Mouse (Mus musculus) kidney, postnatal 25 days (tissue): ENCODE measurements at regions not wholly inside any gene's neighbourhood (a gene's known extent, or its start where the extent isn't known, plus 50 kb on each side); places are given as distances from the start of the nearest gene placed in this dataset.
A peak's percentile ranks its signal among the peaks of the same experiment; 100 is the strongest.

ENCODE experiments used
- DNase-seq, 2 experiments: peaks; one replicate each; pipeline ENCODE4 v3.0.0; 2021; ENCODE audit warnings: mixed read lengths in 2 of 2

DNA sequence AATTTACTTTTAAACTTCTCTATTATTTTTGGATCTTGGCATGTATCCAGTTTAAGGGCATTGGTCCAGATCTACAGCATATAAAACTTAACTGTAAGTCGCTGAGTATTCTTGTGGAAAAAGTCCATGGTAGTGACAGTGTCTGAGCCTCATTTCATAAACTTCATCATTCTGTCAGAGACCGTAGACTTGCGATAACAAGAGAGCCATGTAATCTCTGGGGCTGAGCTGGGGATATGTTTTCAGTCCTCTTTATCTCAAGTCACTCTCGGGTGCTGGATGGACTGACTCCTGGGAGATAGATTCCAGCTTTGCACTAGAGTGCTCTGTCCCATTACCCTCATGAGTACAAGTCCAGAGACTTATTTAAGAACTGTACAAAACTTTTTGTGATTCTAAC lies 362.0 kb downstream of the Fat4 start:
- DNase-seq = no peak

DNA sequence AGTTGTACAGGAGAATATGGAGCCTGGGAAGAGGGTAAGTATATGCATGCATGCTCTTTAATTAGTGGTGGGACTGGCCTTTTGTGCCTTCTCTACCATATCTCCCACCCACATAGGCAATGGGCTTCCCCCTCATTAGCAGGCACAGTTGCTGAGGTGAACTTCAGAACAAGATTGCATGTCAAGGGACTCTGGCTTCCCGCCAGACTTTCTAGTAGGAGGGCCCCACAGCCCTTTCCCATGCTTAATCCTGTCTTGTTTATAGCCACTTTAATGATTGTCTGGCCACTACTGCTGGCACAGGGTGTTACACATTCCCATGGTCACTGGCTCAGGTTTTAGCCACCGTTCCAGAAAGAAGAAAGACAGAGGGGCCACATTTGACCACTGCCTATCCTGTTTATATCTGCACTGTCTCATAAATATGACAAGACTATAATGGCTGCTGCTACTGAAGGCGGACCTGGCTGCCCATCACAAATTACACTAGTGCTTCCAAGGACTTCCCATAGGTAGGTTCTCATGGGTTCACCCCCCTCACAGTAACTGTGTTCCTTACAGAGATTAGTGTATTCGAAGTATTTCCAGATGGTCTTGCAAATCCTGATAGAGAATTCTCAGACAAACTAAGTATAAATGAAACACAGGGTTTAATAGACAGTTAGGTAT lies 362.6 kb downstream of the Fat4 start:
- DNase-seq = peak in 1 of 2 experiments; percentile 11

DNA sequence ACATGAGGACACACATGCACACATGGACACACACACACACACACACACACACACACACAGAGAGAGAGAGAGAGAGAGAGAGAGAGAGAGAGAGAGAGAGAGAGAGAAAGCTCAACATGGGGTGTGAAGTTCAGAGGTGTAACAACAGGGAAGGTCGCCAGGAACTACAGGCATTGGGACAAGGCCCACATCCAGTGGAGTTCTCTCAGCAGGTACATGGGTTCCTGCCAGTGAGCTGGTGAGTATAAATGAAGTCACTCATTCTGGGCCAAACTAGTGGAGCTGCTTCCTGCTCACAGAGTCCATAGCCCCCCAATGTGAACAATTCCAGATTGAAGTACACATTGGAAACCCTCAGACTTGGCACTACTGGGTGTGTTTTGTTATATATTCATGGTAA lies 366.3 kb downstream of the Fat4 start:
- no peak for DNase-seq

DNA sequence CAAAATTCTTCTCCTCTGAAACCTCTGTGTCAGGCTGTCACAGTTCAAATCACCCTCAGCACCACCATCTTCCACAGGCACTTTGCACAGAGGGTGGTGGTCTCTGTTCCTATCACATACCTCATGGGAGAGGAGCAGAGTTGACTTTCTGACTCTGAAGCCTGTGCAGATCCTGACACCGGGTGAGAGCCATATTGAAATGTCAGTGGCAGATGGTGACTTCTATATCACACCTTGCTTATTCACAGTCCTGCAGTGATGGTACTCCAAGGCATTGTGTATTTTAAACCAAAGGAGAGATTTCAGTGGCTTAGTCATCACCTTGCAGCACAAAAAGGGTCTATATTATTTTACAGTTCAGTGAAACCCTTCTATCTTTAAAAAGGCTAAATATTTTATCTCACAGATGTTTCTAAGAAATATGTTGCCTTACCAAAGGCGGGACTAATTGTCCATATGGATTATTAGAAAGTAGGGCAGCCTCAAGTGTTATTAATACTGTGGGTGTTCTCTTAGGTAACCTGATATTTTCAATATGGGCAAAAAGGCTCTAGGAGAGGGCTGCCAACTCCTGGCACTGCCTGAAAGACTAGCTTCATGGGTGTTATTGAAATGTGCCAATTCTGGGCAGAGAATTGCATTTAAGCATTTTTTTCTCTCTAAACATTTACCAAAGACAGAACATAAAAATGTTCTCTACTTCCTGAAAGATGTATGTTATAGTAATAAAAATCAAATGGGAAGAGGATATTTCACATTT lies 378.1 kb downstream of the Fat4 start:
- no peak for DNase-seq

GRCm38 (mm10) chr3:39265606-39266005 lies 378.9 kb downstream of the Fat4 start:
- DNase-seq = no peak

GRCm38 (mm10) chr3:39269388-39269787 lies 382.6 kb downstream of the Fat4 start:
- DNase-seq = no peak

DNA sequence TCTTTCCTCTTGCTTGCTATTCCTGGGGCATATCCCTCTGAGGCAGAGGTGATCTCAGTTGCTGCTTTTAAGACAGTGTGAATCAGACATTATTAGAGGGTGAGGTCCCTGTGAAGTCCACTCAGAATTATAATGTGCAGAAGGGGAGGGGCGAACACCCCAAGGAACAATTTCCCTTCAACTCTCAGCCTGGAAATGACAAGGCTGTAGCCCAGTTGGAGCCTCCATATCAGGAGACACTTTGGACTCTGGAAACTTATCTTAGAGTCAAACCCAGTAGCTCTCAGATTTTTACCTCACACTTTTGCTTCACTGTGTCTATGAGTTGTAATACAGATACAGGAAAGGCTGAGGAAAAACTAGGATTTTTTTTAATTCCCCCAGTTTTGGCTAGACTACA lies 385.9 kb downstream of the Fat4 start:
- no peak for DNase-seq

DNA sequence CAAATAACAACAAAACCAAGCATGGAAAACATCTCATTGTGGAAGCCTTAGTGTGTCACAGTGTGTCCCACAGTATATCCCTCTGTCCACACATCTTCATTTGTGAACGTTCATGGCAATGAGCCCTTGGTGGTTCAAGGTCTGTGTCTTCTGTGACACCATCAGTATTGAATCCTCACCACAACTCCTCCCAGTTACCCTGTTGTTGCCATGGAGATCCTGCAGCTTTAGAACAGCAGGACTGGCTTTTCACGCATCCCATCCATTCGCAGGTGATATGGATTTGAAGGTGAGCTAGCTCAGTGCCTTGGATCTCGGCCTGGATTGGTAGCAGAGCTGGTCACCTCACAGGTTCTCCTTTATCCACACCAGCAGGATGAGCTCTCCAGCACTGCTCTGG lies 390.2 kb downstream of the Fat4 start:
- DNase-seq = no peak

DNA sequence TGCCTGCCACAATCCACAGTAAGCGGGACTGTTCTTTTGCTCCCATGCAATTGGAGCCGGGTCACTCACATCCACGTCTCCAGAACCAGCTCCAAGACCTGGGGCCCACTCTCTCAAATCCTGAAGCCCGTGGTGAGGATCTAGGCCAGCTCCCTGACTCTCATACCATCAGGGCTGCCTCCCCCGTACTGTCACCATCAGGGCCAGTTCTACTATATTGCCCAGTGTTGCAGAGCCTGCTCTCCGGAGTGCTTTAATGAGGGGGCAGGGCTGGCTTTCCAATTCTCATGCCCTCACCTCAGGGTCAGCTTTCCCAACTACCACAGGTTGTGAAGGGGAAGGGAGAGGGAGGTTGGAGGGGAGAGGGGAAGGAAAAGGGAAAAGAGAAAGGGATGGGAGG lies 390.6 kb downstream of the Fat4 start:
- DNase-seq = peak in 1 of 2 experiments; percentile 19

- DNase-seq = no peak
These were observed 408.5 kb downstream of the Fat4 start for GRCm38 (mm10) chr3:39295255-39295654.

DNA sequence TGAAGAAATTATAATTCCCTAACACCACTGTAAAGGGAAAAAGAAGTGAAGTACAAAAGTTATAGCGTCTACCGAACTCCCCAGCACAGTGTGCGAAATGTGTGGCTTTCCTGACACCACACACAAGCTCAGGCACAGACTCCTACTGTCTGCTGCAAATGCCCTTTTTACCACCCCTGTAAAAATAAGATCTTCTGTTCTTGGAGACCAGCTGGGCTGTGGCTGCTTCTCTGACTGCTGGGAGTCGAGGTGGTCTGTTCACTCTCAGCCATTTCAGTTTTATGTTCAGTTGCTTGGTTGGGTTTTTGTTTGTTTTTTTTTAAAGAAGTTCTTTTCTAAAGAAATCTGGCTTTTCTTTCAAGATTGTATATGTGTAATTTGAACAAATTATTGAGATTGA lies 409.5 kb downstream of the Fat4 start:
- no peak for DNase-seq

DNA sequence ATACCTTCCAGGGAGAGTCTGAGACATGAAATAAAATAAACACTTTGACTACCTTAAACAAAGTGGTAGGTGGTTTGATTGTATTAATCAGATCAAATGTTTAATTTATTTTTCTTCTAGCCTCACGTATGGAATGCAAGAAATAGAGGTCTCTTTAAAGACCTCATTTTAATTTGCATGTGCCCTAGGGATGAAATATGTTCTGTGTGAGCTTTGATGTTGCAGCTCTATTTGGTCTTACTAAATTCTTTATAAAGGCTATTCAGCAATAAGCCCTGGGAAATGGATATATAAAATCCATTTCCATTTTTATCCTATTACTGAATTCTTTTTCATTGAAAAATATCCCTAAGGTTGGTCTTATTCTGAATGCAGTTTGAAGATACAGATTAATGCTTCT lies 422.7 kb downstream of the Fat4 start:
- DNase-seq = no peak

DNA sequence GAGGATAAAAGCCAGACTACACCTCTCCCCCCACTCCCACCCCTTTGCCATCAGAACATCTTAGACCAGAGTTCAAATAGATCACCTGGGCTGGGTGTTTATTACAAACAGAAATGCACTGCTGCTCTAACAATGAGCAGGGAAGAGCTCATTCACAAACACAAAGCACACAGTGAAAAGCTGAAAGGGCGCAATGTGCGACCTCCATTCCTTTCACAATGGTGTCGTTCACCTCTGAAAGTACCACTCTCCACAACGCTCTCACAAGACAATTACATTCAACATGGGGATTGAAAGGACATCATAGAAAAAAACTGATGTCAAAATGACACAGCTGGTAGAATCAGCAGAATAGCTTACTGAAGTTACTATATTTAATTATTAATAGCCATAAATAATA lies 426.8 kb downstream of the Fat4 start:
- DNase-seq = no peak

DNA sequence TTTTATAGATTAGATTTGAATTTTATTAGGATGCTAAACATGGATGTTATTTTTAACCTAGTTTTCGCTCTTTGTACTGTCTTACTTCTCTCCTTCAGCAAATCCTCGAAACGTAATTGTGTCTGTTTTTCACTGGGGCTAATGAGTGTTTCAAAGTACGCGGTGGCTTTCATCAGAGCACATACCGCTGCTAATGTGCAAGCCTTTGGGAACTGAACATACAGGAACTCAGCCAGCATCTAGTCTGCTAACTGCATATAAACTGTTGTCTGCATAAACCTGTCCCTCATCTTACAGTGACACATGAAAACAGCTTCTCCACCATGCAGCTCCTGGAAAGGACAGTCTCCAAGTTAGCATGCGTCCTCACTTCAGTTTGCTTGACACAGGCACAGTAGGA lies 434.1 kb downstream of the Fat4 start:
- DNase-seq = no peak

DNA sequence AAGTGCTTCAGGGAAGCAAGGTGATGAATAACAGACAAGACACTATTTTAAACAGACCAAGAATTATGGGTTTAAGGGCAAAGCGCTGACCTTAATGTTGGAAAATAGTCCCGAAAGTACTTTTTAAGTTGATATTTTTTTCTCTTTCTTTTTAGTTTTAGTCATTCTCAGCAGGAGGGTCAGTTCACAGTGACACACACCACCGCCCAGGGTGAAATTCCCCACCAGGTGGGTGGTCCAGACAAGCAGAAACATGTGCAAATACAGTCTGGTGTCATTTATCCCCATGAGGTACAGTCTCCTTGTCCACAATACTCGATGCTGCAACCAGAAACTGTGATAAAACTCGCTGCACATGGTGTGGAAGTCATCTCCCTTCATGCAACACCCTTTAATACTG lies 435.5 kb downstream of the Fat4 start:
- no peak for DNase-seq

DNA sequence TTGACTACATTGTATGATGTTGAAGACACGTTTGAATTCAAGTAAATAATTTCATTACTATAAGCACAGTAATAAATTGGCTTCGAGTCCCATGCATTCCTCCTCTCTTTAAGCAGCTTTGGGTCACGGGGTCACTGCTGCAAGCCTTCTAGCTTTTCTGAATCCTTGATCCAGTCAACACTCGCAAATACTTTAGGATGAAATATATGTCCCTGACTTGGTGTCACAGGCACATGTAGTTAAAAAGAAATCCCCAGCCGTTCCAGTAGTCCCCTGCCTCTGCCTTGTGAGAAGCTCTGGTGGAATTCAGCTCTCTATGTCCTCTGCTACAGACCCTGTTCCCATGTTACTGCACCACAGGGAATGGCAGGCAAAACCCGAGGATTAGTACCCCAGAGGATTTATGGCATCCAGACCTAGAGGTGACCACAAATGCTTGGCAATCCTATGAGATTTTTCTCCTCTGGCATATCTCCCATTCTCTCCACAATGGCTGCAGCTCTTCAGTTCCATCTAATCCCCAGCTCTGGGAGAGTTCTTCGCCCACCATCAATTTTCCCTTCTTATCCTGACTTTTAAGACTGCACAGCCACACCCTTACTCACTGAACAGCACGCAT lies 449.0 kb downstream of the Fat4 start:
- no peak for DNase-seq

- DNase-seq = no peak
These were observed 454.5 kb downstream of the Fat4 start for GRCm38 (mm10) chr3:39341161-39341687.

DNA sequence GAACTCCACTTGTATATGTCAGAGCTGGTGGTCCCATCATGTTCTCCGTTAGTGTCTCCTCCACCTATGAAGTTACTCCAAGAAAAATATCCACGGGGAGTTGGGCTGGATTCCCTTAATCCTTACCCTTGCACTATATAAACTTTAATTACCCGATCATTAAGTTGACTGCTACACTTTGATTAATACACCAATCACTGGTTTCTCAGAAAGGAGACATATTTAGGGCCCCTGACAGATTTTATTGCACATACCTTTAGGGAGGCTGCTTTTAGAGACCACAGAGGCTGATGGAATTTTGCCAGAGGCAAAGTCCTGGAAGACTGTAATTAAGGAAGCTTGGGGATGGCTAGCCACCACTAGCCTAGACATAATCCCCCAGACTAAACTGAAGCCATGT lies 457.3 kb downstream of the Fat4 start:
- DNase-seq = no peak

- DNase-seq = no peak
These were observed 460.8 kb downstream of the Fat4 start for GRCm38 (mm10) chr3:39347578-39347977.

- no peak for DNase-seq
These were observed 470.3 kb downstream of the Fat4 start for GRCm38 (mm10) chr3:39357012-39357411.

DNA sequence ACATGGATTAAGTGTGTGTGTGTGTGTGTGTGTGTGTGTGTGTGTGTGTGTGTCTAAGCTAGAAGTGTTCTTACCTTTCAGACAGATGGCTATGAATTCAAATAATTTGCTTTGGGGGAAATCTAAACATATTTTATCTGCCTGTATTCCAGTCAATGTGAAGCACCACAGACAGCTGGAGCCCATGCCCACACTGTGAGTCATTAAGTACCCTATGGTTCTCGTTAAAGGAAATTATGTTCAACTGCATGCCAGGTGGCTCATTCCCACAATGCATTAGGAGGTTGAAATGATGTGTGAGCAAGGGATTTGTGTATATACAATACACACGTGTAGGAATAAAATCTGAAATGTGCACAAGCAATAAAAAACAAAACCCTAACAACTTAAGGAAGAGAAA lies 473.5 kb downstream of the Fat4 start:
- no peak for DNase-seq

DNA sequence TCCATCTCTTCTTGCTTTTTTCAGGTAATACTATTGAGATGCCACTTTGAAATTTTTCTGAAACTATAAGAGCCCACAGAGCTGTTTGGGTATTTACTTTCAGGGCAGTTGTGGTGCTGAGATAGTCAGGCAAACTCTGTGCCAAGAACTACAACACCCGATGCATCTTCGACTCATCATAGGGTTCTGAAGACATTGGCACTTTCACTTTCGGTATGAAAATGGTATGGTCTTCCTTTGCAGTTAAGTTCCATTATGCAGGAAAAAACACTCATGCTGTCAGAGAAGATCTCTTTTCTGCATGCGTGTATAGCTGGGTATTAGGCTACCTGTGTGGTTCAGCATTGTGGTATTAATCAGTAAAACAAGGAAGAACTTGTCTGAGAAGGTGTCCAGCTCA lies 484.2 kb downstream of the Fat4 start:
- no peak for DNase-seq

DNA sequence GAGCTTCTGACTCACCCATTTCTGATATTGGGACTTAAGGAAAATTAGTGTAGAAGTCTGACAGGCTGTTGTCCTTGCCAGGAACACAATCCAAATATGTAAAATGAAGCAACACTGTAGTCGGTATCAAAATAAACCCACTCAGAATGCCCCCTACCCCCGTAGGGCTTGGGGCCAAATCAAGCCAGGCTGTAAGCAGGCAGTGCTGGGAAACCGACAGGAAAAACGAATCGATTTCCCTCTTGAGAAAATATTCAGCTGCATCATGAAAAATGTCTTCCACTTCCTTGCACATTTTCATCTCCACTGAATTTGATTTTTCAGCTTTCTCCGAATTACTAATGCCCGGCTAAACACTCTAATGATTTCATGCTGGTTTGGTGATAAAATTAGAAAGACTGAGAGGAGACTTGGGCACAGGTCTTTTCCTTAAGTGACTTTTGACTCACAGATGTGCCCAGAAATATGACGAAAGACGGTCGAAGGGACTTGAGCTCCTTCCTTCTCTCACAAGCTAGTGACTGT lies 485.7 kb downstream of the Fat4 start:
- no peak for DNase-seq

DNA sequence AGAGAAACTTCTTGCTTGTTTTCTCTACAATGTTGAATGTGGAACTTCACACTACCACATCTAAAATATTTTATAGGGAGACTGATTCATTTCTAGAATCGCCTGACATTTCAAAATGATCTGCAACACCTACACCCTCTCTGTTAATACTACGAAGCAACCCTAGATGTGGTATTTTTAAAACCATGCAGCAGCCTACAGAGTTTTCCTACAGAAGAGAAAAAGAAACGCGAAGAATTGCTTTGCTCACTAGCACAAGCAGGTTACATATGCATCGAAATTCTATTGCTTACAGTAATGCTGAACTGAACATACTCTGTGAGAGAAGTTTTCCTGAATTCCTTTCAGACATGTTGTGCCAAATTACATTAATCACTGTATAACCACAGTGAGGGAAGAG lies 488.7 kb downstream of the Fat4 start:
- DNase-seq = no peak
